Mouse (Mus musculus): ENCODE measurements around the gene Ankra2. TPM values are rescaled to one million over a fixed set of nuclear protein-coding genes. Genes with fewer than 3 reads are reported as not detected.
A peak's percentile ranks its signal among the peaks of the same experiment; 100 is the strongest.

Ankra2 gene
- polyA plus RNA-seq, 1 experiment from 2014 or later: 36.6 TPM

DNA sequence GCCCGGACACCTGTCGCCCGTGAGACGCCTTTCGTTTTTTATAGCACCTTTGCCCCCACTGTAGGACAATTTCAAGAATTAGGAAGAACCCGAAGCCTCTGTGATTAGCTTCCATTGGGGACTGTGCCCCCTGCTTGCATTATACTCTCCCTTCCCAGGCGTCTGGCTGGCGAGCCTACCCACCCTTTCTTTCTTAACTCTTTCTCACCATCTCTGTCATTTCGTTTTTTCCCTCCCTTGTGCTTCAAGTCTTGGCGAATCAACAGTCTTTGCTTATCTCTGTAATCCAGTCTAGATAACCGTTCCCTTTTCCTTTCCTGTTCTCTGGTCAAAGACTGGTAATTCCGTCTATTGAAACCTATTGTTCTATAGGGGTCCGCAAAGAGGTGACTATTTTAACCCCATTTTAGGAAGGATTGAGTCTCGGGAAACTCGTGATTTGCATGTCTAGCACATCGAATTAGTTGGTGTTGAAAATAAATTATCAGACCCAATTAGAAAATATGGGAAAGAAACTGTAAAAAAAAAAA is 649 bp downstream of the Ankra2 start:
- H3K9me3 ChIP-seq: no peaks in the 10 kb centered on the region
- no peaks in the 10 kb centered on the region for H3K27me3 ChIP-seq
- peak overlapping the region; percentile 86 for H3K9ac ChIP-seq (replicated peaks)
- WGBS: 1% methylated on average over 16 of the region's 16 CpGs
- peaks cover 31% of the 10 kb centered on the region for H3K36me3 ChIP-seq
- peak overlapping the region; percentile 88 for H3K27ac ChIP-seq (replicated peaks)
- H3K4me3 ChIP-seq: peak overlapping the region; percentile 86
- H3K4me2 ChIP-seq (replicated peaks): peak overlapping the region; percentile 73
- no peak; the same call in 1 of the 2 replicates for ATAC-seq (ENCODE audit: low FRiP score, low read depth)
- peaks cover 18% of the 10 kb centered on the region for H3K4me1 ChIP-seq

DNA sequence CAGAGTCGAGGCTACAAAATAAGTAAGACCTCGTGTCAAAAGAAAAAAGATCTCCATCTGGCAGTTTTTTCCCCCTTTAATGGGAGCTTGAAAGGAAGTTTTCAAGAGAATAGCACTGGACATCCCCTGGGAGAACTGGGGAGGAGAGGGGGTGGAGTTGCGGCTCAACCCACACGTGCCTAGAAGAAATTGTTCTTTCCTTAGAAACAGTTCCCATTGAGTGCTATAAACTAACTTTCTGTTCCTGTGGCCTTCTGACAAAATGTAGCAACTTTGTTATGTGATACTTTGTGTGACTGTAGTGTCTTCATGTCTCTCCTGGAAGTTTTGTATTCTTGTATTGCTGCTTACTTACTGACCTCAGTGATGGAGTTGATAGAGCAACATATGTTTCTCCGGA is 1.2 kb downstream of the Ankra2 start:
- peaks cover 30% of the 10 kb centered on the region for H3K36me3 ChIP-seq
- peak overlapping the region; percentile 73 for H3K4me2 ChIP-seq (replicated peaks)
- H3K9ac ChIP-seq (replicated peaks): peak overlapping the region; percentile 86
- no peak for ATAC-seq (ENCODE audit: low FRiP score, low read depth)
- H3K27ac ChIP-seq (replicated peaks): no peak overlapping the region
- no peaks in the 10 kb centered on the region for H3K27me3 ChIP-seq
- H3K4me3 ChIP-seq: peak overlapping the region; percentile 86
- WGBS: 29% methylated on average over 5 of the region's 5 CpGs
- H3K4me1 ChIP-seq: peaks cover 18% of the 10 kb centered on the region
- H3K9me3 ChIP-seq: no peaks in the 10 kb centered on the region

DNA sequence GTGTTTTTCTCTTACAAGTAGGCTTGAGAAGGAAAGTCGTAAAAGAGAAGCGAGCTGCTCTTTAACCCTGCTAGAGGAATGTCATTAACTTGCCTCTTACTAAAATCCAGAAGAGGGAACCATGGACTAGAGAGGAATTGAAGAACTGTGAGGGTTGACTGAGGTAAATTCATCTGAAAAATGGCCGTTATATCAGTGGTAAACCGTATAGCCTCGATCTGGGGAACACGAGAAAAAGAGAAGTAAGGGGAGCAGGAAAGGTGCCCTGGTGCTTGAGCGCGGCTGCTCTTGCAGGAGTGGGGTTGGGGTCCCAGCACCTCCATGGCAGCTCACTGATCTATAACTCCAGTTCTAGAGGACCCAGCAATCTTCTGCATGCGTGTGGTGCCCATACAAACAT is 11.1 kb downstream of the Ankra2 start:
- Histone ChIP-seq H3K4me2 (replicated peaks) (no peak overlapping the region), H3K27me3 (no peaks in the 10 kb centered on the region), H3K9ac (replicated peaks) (no peak overlapping the region), H3K36me3 (peaks cover 50% of the 10 kb centered on the region), H3K4me3 (no peak overlapping the region), H3K4me1 (no peaks in the 10 kb centered on the region), H3K27ac (replicated peaks) (no peak overlapping the region), H3K9me3 (no peaks in the 10 kb centered on the region)
- WGBS: 91% methylated on average over 9 of the region's 9 CpGs
- ATAC-seq (ENCODE audit: low FRiP score, low read depth): no peak

DNA sequence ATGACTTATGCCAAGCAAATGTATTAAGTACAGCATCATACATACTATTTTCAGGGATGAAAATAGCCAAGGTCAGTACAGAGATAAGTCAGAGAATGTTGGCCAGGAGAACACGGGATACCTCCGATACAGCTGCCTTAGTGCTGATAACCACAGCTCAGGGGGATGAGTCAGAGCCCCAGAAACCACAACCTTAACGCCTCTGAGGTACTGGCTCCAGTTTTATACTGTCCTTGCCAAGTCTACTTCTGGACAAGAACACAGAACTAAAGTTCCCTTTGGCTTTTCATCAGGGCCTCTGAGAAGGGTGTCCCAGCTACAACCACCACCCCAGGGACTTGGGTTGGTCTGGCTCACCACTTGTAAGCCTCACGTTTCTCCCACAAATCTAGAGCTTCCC is 12.8 kb downstream of the Ankra2 start:
- Histone ChIP-seq H3K4me1 (no peaks in the 10 kb centered on the region), H3K27ac (replicated peaks) (no peak overlapping the region), H3K4me2 (replicated peaks) (no peak overlapping the region), H3K9ac (replicated peaks) (no peak overlapping the region), H3K36me3 (peaks cover 50% of the 10 kb centered on the region), H3K27me3 (no peaks in the 10 kb centered on the region), H3K9me3 (no peaks in the 10 kb centered on the region), H3K4me3 (no peak overlapping the region)
- 88% methylated on average over 4 of the region's 4 CpGs for WGBS
- ATAC-seq (ENCODE audit: low FRiP score, low read depth): no peak

DNA sequence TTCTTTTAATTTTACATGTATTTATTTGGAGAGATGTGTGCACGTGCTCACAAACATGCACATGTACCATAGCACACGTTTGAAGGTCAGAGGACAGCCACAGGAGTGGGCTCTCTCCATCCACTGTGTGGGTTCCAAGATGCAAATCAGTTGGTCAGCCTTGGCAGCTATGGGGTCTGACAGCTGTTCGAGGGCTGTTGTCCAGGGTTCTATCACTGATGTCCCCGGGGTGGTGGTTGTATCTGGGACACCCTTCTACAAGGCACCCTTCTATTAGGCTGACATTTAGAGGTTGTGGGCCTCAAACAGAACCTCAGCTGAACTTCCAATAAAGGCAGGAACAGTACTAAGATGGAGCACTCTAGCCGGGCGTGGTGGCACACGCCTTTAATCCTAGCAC is 13.4 kb downstream of the Ankra2 start:
- Histone ChIP-seq H3K27ac (replicated peaks) (no peak overlapping the region), H3K27me3 (no peaks in the 10 kb centered on the region), H3K9ac (replicated peaks) (no peak overlapping the region), H3K4me3 (no peak overlapping the region), H3K4me1 (no peaks in the 10 kb centered on the region), H3K36me3 (peaks cover 43% of the 10 kb centered on the region), H3K9me3 (no peaks in the 10 kb centered on the region), H3K4me2 (replicated peaks) (no peak overlapping the region)
- WGBS: 90% methylated on average over 7 of the region's 7 CpGs
- no peak for ATAC-seq (ENCODE audit: low FRiP score, low read depth)

DNA sequence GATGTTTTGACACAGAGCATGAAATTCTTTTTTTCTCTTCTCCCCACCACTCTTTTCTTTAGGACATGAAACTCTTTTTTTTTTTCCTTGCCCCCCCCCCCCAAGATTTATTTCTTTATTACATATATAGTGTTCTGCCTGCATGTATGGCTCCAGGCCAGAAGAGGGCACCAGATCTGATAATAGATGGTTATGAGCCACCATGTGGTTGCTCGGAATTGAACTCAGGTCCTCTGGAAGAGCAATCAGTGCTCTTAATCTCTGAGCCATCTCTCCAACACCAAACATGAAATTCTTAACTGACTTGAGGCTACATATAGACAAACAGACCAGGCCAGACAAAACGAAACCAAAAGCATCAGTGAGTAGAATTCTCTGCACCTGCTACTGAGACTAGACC is 14.6 kb downstream of the Ankra2 start:
- Histone ChIP-seq H3K4me2 (replicated peaks) (no peak overlapping the region), H3K27ac (replicated peaks) (no peak overlapping the region), H3K9me3 (no peaks in the 10 kb centered on the region), H3K4me3 (no peak overlapping the region), H3K36me3 (peaks cover 32% of the 10 kb centered on the region), H3K9ac (replicated peaks) (no peak overlapping the region), H3K27me3 (no peaks in the 10 kb centered on the region), H3K4me1 (no peaks in the 10 kb centered on the region)
- WGBS: 87% methylated on average over 2 of the region's 2 CpGs
- ATAC-seq (ENCODE audit: low FRiP score, low read depth): no peak

DNA sequence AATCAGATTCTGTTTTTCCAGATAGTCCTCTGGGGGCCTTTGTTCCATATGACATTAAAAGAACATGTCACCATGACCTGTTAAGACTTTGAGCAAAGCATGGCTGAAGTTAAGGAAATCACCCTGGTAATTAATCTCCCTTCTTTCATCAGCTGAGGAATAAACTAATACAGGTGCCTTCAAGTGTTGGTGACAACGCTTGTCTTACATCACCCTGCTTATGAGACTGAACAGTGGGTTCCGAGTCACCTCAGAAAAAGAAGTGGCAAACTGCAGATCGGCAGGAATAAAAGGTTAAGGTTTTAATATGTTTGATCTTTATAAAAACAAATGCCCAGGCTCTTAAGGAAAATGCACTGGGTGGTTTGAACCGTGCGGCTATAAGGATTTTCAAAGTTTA is 16.8 kb downstream of the Ankra2 start, which contains the start of gene Gm21976:
Gm21976 (plus strand) TSS at position 202 of the 400 bp plus-strand sequence.
- H3K9me3 ChIP-seq: no peaks in the 10 kb centered on the region
- peaks cover 12% of the 10 kb centered on the region for H3K36me3 ChIP-seq
- H3K9ac ChIP-seq (replicated peaks): no peak within 1 kb of the TSS
- no peaks in the 10 kb centered on the region for H3K27me3 ChIP-seq
- ATAC-seq (ENCODE audit: low FRiP score, low read depth): no peak
- no peak within 1 kb of the TSS for H3K27ac ChIP-seq (replicated peaks)
- WGBS: 82% methylated on average over 5 of the region's 5 CpGs
- H3K4me2 ChIP-seq (replicated peaks): no peak within 1 kb of the TSS
- no peaks in the 10 kb centered on the region for H3K4me1 ChIP-seq
- H3K4me3 ChIP-seq: no peak within 1 kb of the TSS

DNA sequence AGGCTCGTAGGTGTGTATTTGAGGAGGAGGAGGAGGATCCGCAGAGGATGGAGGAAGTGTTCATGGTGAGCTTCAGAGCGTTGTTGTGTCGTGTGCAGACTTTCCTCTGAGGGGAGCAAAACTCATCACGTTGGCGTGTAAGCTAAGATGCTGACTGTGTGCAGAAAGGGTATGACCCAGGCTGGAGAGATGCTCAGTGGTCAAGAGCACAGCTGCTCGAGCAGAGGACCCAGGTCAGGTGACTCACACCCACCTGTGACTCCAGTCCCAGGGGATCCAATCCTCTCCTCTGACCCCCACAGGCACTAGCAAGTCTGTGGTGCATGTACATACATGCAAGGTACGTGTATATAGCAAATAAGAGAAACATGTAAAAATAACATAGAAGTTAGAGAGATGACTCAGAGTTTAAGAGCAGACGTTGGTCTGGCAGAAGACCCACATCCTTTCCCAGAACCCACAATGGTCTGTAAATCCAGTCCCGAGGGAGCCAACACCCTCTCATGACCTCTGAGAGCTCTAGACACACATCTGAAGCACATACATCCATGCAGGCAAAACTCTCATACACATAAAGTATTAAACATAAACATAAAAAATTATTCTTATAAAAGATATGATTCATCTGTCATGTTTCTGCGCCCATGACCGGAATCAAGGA is 18.2 kb downstream of the Ankra2 start:
- Histone ChIP-seq H3K9ac (replicated peaks) (no peak overlapping the region), H3K4me1 (no peaks in the 10 kb centered on the region), H3K4me3 (no peak overlapping the region), H3K9me3 (no peaks in the 10 kb centered on the region), H3K27ac (replicated peaks) (no peak overlapping the region), H3K36me3 (no peaks in the 10 kb centered on the region), H3K27me3 (no peaks in the 10 kb centered on the region), H3K4me2 (replicated peaks) (no peak overlapping the region)
- WGBS: 81% methylated on average over 12 of the region's 12 CpGs
- ATAC-seq (ENCODE audit: low FRiP score, low read depth): no peak

DNA sequence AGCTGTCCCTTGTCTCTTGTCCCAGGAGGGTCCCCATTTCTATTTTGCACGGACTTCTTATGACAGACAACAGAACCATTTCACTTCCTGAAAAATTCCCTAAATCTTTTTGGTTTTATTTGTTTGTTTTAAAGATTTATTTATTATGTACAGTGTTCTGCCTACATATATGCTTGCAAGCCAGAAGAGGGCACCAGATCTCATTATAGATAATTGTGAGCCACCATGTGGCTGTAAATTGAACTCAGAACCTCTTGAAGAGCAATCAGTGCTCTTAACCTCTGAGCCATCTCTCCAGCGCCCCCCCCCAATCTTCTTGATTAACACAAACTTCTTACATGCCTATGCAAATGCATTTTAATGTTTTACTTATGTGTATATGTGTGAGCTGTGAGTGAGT is 27.8 kb downstream of the Ankra2 start:
- no peak for ATAC-seq (ENCODE audit: low FRiP score, low read depth)
- H3K4me2 ChIP-seq (replicated peaks): no peak overlapping the region
- H3K27ac ChIP-seq (replicated peaks): no peak overlapping the region
- H3K36me3 ChIP-seq: no peaks in the 10 kb centered on the region
- H3K9ac ChIP-seq (replicated peaks): no peak overlapping the region
- WGBS: 34% methylated on average over 2 of the region's 2 CpGs
- H3K9me3 ChIP-seq: no peaks in the 10 kb centered on the region
- H3K27me3 ChIP-seq: no peaks in the 10 kb centered on the region
- no peak overlapping the region for H3K4me3 ChIP-seq
- H3K4me1 ChIP-seq: no peaks in the 10 kb centered on the region

DNA sequence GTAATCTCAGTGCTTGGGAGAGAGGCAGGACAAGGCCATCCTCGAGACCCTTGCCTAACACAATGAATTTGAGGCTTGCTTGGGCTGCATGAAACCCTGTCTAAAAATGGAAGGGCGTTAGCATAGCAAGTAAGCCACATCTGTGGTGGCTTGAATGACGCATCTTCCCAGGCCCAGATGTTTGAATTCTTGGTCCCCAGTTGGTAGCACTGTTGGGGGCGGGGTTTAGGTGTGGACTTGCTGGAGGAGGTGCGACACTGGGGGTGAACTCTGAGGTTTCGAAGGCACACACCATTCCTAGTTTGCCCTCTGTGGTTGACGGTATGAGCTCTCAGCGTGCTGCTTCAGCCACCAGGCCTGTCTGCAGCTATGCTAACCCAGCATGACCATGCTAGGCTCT is 28.8 kb downstream of the Ankra2 start:
- Histone ChIP-seq H3K9me3 (no peaks in the 10 kb centered on the region), H3K27ac (replicated peaks) (no peak overlapping the region), H3K36me3 (no peaks in the 10 kb centered on the region), H3K27me3 (no peaks in the 10 kb centered on the region), H3K4me1 (no peaks in the 10 kb centered on the region), H3K9ac (replicated peaks) (no peak overlapping the region), H3K4me2 (replicated peaks) (no peak overlapping the region), H3K4me3 (no peak overlapping the region)
- WGBS: 87% methylated on average over 8 of the region's 8 CpGs
- no peak for ATAC-seq (ENCODE audit: low FRiP score, low read depth)

DNA sequence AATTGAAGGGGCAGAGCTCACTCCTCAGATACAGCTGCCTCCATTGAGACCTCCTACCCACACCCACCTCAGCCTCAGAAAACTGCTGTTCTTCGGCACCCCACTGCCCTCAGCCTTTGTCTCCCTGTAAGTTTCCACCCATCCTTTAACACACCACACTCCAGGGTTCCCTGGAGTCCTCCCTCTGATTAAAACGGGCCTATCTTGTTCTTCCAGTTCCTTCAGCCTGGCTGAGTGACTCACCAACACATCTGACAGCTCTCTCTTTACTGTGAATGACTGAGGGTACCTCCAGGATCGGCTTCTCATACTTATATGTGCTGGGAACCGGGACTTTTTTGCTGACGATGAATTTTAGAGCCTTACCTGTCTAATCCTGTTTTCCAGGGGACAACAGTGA is 33.2 kb downstream of the Ankra2 start:
- H3K4me1 ChIP-seq: 0 out of 2 replicates have a peak, but pooled peaks cover 4% of the 10 kb centered on the region
- no peak overlapping the region for H3K4me2 ChIP-seq (replicated peaks)
- H3K27me3 ChIP-seq: no peaks in the 10 kb centered on the region
- H3K9ac ChIP-seq (replicated peaks): no peak overlapping the region
- WGBS: 53% methylated on average over 5 of the region's 5 CpGs
- no peaks in the 10 kb centered on the region for H3K36me3 ChIP-seq
- no peak for ATAC-seq (ENCODE audit: low FRiP score, low read depth)
- H3K9me3 ChIP-seq: no peaks in the 10 kb centered on the region
- H3K27ac ChIP-seq (replicated peaks): no peak overlapping the region
- H3K4me3 ChIP-seq: no peak overlapping the region

DNA sequence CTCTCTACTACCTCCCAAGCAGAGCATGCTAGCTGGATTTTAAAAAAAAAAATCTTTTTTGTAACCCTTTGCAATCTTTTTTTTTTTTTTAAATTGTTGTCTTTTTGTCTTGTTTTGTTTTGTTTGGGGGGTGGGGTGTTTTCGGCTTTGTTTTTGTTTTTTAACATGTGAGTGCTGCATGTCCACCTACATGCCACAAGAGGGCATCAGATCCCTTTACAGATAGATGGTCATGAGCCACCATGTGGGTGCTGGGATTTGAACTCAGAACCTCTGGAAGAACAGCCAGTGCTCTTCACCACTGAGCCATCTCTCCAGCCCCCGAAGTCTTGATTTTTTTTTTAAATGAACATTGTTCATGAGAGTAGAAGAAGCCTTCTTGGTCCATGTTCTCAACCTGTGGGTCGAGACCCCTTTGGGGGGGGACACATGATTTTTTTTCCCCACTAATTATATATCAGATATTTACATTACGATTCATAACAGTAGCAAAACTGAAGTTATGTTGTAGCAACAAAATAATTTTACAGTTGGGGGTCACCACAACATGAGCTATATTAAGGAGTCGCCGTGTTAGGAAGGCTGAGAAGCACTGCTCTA is 35.1 kb downstream of the Ankra2 start:
- no peaks in the 10 kb centered on the region for H3K9me3 ChIP-seq
- no peaks in the 10 kb centered on the region for H3K36me3 ChIP-seq
- H3K4me1 ChIP-seq: 0 out of 2 replicates have a peak, but pooled peaks cover 4% of the 10 kb centered on the region
- H3K4me2 ChIP-seq (replicated peaks): no peak overlapping the region
- no peak overlapping the region for H3K27ac ChIP-seq (replicated peaks)
- no peak overlapping the region for H3K9ac ChIP-seq (replicated peaks)
- H3K4me3 ChIP-seq: no peak overlapping the region
- WGBS: 93% methylated on average over 6 of the region's 6 CpGs
- no peak for ATAC-seq (ENCODE audit: low FRiP score, low read depth)
- H3K27me3 ChIP-seq: no peaks in the 10 kb centered on the region
